Mouse (Mus musculus): Measurements from ENCODE around the gene Degs1. TPM values are rescaled to one million over a fixed set of nuclear protein-coding genes. Genes with fewer than 3 reads are reported as not detected.

Gene Degs1
- polyA plus RNA-seq (2012; rRNA removed) (69.5 and 87.3 TPM in 2 replicates), polyA plus RNA-seq (2014; fragmentation: Nextera tagmentation; extraction: Ambion mirVana) (144 and 150 TPM in 2 replicates)

- Histone ChIP-seq H3K27me3 (ENCODE audit: control insufficient read depth, insufficient read depth, low read length) (no peaks in the 10 kb centered on the region), H3K4me3 (replicated peaks; ENCODE audit: low read length) (peak within 1 kb of the TSS; percentile 87), H3K4me2 (replicated peaks; ENCODE audit: low read depth, low read length, severe bottlenecking) (peak within 1 kb of the TSS; percentile 71), H3K9me3 (ENCODE audit: control insufficient read depth, low read length) (no peaks in the 10 kb centered on the region), H3K4me1 (ENCODE audit: control insufficient read depth, insufficient read depth, low read length) (peaks cover 21% of the 10 kb centered on the region), H3K9ac (ENCODE audit: low read depth, low read length, severe bottlenecking) (peak within 1 kb of the TSS; percentile 90), H3K36me3 (ENCODE audit: control insufficient read depth, insufficient read depth, low read length) (peaks cover 21% of the 10 kb centered on the region), H3K27ac (replicated peaks; ENCODE audit: low read depth, low read length) (peak within 1 kb of the TSS; percentile 89)
- under 1% methylated on average over 65 of the region's 94 CpGs for WGBS
- DNase-seq (ENCODE audit: low spot score) (peak; percentile 93), ATAC-seq (ENCODE audit: low FRiP score, low read depth) (peak; percentile 91)
- TF ChIP-seq POLR2A (IDR thresholded peaks at IDR 0.05; ENCODE audit: borderline replicate concordance, extremely low read depth, insufficient read depth, insufficient read length), result peak; percentile 93; the same call in 1 of the 2 replicates
Observed at GRCm38 (mm10) chr1:182282091-182283075, at the start of gene Degs1. Degs1 (minus strand) TSS chr1:182282804.

GRCm38 (mm10) chr1:182325919-182326318 lies 43.3 kb upstream of the Degs1 start:
- H3K27ac ChIP-seq (replicated peaks; ENCODE audit: low read depth, low read length), result no peak overlapping the region
- WGBS, result 93% methylated on average over 1 of the region's 1 CpGs
- DNase-seq (ENCODE audit: low spot score) (no peak), ATAC-seq (ENCODE audit: low FRiP score, low read depth) (no peak)
- H3K4me1 ChIP-seq (ENCODE audit: control insufficient read depth, insufficient read depth, low read length), result no peaks in the 10 kb centered on the region
- H3K9ac ChIP-seq (ENCODE audit: low read depth, low read length, severe bottlenecking), result no peak overlapping the region
- no peaks in the 10 kb centered on the region for H3K9me3 ChIP-seq (ENCODE audit: control insufficient read depth, low read length)
- no peak overlapping the region for H3K4me2 ChIP-seq (replicated peaks; ENCODE audit: low read depth, low read length, severe bottlenecking)
- no peak for TF ChIP-seq POLR2A (IDR thresholded peaks at IDR 0.05; ENCODE audit: borderline replicate concordance, extremely low read depth, insufficient read depth, insufficient read length)
- no peaks in the 10 kb centered on the region for H3K27me3 ChIP-seq (ENCODE audit: control insufficient read depth, insufficient read depth, low read length)
- peaks cover 80% of the 10 kb centered on the region for H3K36me3 ChIP-seq (ENCODE audit: control insufficient read depth, insufficient read depth, low read length)
- H3K4me3 ChIP-seq (replicated peaks; ENCODE audit: low read length), result no peak overlapping the region

- Histone ChIP-seq H3K27me3 (ENCODE audit: control insufficient read depth, insufficient read depth, low read length) (no peaks in the 10 kb centered on the region), H3K9me3 (ENCODE audit: control insufficient read depth, low read length) (no peaks in the 10 kb centered on the region), H3K4me3 (replicated peaks; ENCODE audit: low read length) (no peak overlapping the region), H3K4me2 (replicated peaks; ENCODE audit: low read depth, low read length, severe bottlenecking) (no peak overlapping the region), H3K9ac (ENCODE audit: low read depth, low read length, severe bottlenecking) (no peak overlapping the region), H3K27ac (replicated peaks; ENCODE audit: low read depth, low read length) (no peak overlapping the region), H3K36me3 (ENCODE audit: control insufficient read depth, insufficient read depth, low read length) (peaks cover 88% of the 10 kb centered on the region), H3K4me1 (ENCODE audit: control insufficient read depth, insufficient read depth, low read length) (no peaks in the 10 kb centered on the region)
- no peak for TF ChIP-seq POLR2A (IDR thresholded peaks at IDR 0.05; ENCODE audit: borderline replicate concordance, extremely low read depth, insufficient read depth, insufficient read length)
- DNase-seq (ENCODE audit: low spot score) (no peak), ATAC-seq (ENCODE audit: low FRiP score, low read depth) (no peak)
- WGBS, result 88% methylated on average over 7 of the region's 7 CpGs
Observed at GRCm38 (mm10) chr1:182324552-182324951, 41.9 kb upstream of the Degs1 start.

GRCm38 (mm10) chr1:182323139-182323538 lies 40.5 kb upstream of the Degs1 start:
- no peaks in the 10 kb centered on the region for H3K9me3 ChIP-seq (ENCODE audit: control insufficient read depth, low read length)
- peaks cover 90% of the 10 kb centered on the region for H3K36me3 ChIP-seq (ENCODE audit: control insufficient read depth, insufficient read depth, low read length)
- no peak overlapping the region for H3K27ac ChIP-seq (replicated peaks; ENCODE audit: low read depth, low read length)
- H3K27me3 ChIP-seq (ENCODE audit: control insufficient read depth, insufficient read depth, low read length), result no peaks in the 10 kb centered on the region
- DNase-seq (ENCODE audit: low spot score) (no peak), ATAC-seq (ENCODE audit: low FRiP score, low read depth) (no peak)
- no peak overlapping the region for H3K4me3 ChIP-seq (replicated peaks; ENCODE audit: low read length)
- TF ChIP-seq POLR2A (IDR thresholded peaks at IDR 0.05; ENCODE audit: borderline replicate concordance, extremely low read depth, insufficient read depth, insufficient read length), result no peak
- no peak overlapping the region for H3K4me2 ChIP-seq (replicated peaks; ENCODE audit: low read depth, low read length, severe bottlenecking)
- H3K9ac ChIP-seq (ENCODE audit: low read depth, low read length, severe bottlenecking), result no peak overlapping the region
- WGBS, result 88% methylated on average over 3 of the region's 3 CpGs
- no peaks in the 10 kb centered on the region for H3K4me1 ChIP-seq (ENCODE audit: control insufficient read depth, insufficient read depth, low read length)

GRCm38 (mm10) chr1:182314201-182314600 lies 31.6 kb upstream of the Degs1 start:
- no peak for DNase-seq (ENCODE audit: low spot score)
- WGBS, result 94% methylated on average over 5 of the region's 5 CpGs
- H3K36me3 ChIP-seq (ENCODE audit: control insufficient read depth, insufficient read depth, low read length), result peaks cover 61% of the 10 kb centered on the region

More at GRCm38 (mm10) chr1:182314201-182314600, 31.6 kb upstream of the Degs1 start:
- Histone ChIP-seq H3K9ac (ENCODE audit: low read depth, low read length, severe bottlenecking) (no peak overlapping the region), H3K27ac (replicated peaks; ENCODE audit: low read depth, low read length) (no peak overlapping the region), H3K4me1 (ENCODE audit: control insufficient read depth, insufficient read depth, low read length) (no peaks in the 10 kb centered on the region), H3K9me3 (ENCODE audit: control insufficient read depth, low read length) (no peaks in the 10 kb centered on the region; the same call in 1 of the 2 replicates), H3K4me2 (replicated peaks; ENCODE audit: low read depth, low read length, severe bottlenecking) (no peak overlapping the region), H3K4me3 (replicated peaks; ENCODE audit: low read length) (no peak overlapping the region), H3K27me3 (ENCODE audit: control insufficient read depth, insufficient read depth, low read length) (no peaks in the 10 kb centered on the region)
- TF ChIP-seq POLR2A (IDR thresholded peaks at IDR 0.05; ENCODE audit: borderline replicate concordance, extremely low read depth, insufficient read depth, insufficient read length), result no peak
- no peak for ATAC-seq (ENCODE audit: low FRiP score, low read depth)
